Mouse (Mus musculus): Measurements from ENCODE around the gene Apol11b.
"Not testable (repeated sequence)": the region's sequence is repeated elsewhere in the genome, so short reads cannot be mapped to it uniquely, and the experiment has no call there.

DNA sequence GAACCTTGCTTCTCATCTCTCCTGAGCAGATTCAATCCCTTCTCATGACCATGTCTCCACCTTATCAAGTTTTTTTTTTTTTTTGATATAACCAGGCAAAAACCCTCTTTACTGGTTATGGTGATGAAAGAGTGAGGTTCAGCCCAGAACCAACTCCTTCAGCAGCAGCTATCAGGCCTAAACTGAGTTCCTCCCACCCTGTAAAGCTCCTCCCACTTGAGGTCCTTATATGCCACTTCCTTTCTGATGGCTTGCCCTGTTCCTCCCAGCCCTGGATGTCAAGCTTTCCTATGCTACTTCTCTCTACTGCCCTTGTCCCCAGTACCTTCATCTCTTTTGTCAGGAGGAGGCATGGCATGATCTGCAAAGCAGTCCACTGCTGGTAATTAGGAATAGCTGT is 8.1 kb upstream of the Apol11b start:
- TF ChIP-seq POLR2A (IDR thresholded peaks at IDR 0.05; ENCODE audit: low read depth, low read length); CTCF (IDR thresholded peaks at IDR 0.05; ENCODE audit: borderline replicate concordance, insufficient read depth, low read length): not testable (repeated sequence)

Data from embryonic fibroblast, embryonic 13.5 days (primary cell).